Mouse (Mus musculus): ENCODE data around the gene Ntf5.
A peak's percentile ranks its signal among the peaks of the same experiment; 100 is the strongest.
"Not testable (repeated sequence)": the region's sequence is repeated elsewhere in the genome, so short reads cannot be mapped to it uniquely, and the experiment has no call there.

Gene Ntf5

GRCm38 (mm10) chr7:45462325-45462724 is 48.8 kb downstream of the Ntf5 start:
- DNase-seq (ENCODE audit: low read depth, low spot score) = no peak

- DNase-seq (ENCODE audit: low read depth, low spot score) = not testable (repeated sequence)
These were observed 49.4 kb downstream of the Ntf5 start for GRCm38 (mm10) chr7:45462868-45463267.

- DNase-seq (ENCODE audit: low read depth, low spot score) = no peak
These were observed 50.7 kb downstream of the Ntf5 start for GRCm38 (mm10) chr7:45463987-45464778.

GRCm38 (mm10) chr7:45465112-45465511 is 51.6 kb downstream of the Ntf5 start:
- DNase-seq (ENCODE audit: low read depth, low spot score) = no peak

- no peak for DNase-seq (ENCODE audit: low read depth, low spot score)
These were observed 52.1 kb downstream of the Ntf5 start for GRCm38 (mm10) chr7:45465549-45465948.

GRCm38 (mm10) chr7:45466283-45467089 is 53.0 kb downstream of the Ntf5 start, which contains the start of gene Bax:
Gene Bax, minus strand, starts transcription at chr7:45466898.
- peak; percentile 92 for DNase-seq (ENCODE audit: low read depth, low spot score)

All from embryo, embryonic 11.5 days (tissue).